8 mouse cellular contexts compared by ENCODE assay signal in the genomic region with DNA sequence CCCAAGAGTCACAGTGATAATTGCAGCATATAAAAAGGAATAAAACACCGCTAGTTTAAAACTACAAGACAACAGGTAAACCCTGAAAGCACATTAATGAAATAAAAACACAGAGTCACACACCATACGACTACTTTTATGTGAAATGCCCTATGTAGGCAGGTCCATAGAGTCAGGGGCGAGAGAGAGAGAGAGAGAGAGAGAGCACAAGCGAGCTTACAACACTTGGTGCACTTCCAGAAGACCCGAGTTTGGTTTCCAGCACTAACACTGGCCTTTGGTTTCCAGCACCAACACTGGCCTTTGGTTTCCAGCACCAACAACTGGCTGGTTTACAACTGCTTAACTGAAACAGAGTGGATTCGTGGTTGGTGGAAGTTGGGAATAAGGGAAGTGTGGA. TPM values are rescaled to one million over a fixed set of nuclear protein-coding genes. Genes with fewer than 3 reads are reported as not detected.
DNase-seq lines count a peak whose midpoint lies in the region; ATAC-seq lines count a peak whose summit lies in the region.

No protein-coding gene starts in this region.

- no peak overlapping the region for H3K27ac ChIP-seq in kidney, embryonic 15.5 days
- H3K27ac ChIP-seq in hindbrain, embryonic 13.5 days: peak overlapping the region; percentile 96
- peak overlapping the region; percentile 90 for H3K27ac ChIP-seq in midbrain, embryonic 14.5 days (replicated peaks; ENCODE audit: low read depth, low read length)

- H3K4me3 ChIP-seq in kidney, embryonic 15.5 days (replicated peaks): peak overlapping the region; percentile 100
- H3K4me3 ChIP-seq in hindbrain, embryonic 13.5 days: peak overlapping the region; percentile 99
- peak overlapping the region; percentile 100 for H3K4me3 ChIP-seq in midbrain, embryonic 14.5 days (replicated peaks; ENCODE audit: low read depth, low read length)

- DNase-seq in kidney, postnatal 4 days: no peak
- peak; percentile 7 to 30 for DNase-seq in cerebellum, postnatal 10 days
- no peak for DNase-seq in midbrain, embryonic 14.5 days
- no peak for DNase-seq in thymus, adult 18-20 months
- no peak for DNase-seq in adrenal gland, postnatal 36 days
- DNase-seq in kidney, adult 8-10 months: no peak

- H3K4me2 ChIP-seq in kidney, embryonic 15.5 days: peak overlapping the region; percentile 69
- H3K4me2 ChIP-seq in hindbrain, embryonic 13.5 days: peak overlapping the region; percentile 52
- H3K4me2 ChIP-seq in midbrain, embryonic 14.5 days (ENCODE audit: low read length): peak overlapping the region; percentile 74

- H3K27me3 ChIP-seq in kidney, embryonic 15.5 days: no peaks in the 10 kb centered on the region
- H3K27me3 ChIP-seq in hindbrain, embryonic 13.5 days: 0 out of 2 replicates have a peak, but pooled peaks cover 2% of the 10 kb centered on the region
- no peaks in the 10 kb centered on the region for H3K27me3 ChIP-seq in midbrain, embryonic 14.5 days (ENCODE audit: control insufficient read depth, insufficient read depth, low read length)

- H3K4me1 ChIP-seq in kidney, embryonic 15.5 days: peaks cover 17% of the 10 kb centered on the region
- H3K4me1 ChIP-seq in hindbrain, embryonic 13.5 days (replicated peaks): peaks cover 35% of the 10 kb centered on the region
- H3K4me1 ChIP-seq in midbrain, embryonic 14.5 days (ENCODE audit: control insufficient read depth, insufficient read depth, low read length): peaks cover 22% of the 10 kb centered on the region

- no peak overlapping the region for H3K9ac ChIP-seq in kidney, embryonic 15.5 days
- peak overlapping the region; percentile 99 for H3K9ac ChIP-seq in hindbrain, embryonic 13.5 days
- H3K9ac ChIP-seq in midbrain, embryonic 14.5 days (replicated peaks; ENCODE audit: low read length): peak overlapping the region; percentile 99

- 33% methylated on average over 6 of the region's 6 CpGs for WGBS in kidney, embryonic 15.5 days
- WGBS in hindbrain, embryonic 13.5 days: 38% methylated on average over 6 of the region's 6 CpGs
- WGBS in midbrain, embryonic 14.5 days: 42% methylated on average over 6 of the region's 6 CpGs

- H3K36me3 ChIP-seq in kidney, embryonic 15.5 days: peaks cover 8% of the 10 kb centered on the region; the same call in 1 of the 2 replicates
- H3K36me3 ChIP-seq in hindbrain, embryonic 13.5 days: peaks cover 6% of the 10 kb centered on the region; the same call in 1 of the 2 replicates
- H3K36me3 ChIP-seq in midbrain, embryonic 14.5 days (ENCODE audit: control insufficient read depth, insufficient read depth, low read length): no peaks in the 10 kb centered on the region

- no peaks in the 10 kb centered on the region for H3K9me3 ChIP-seq in kidney, embryonic 15.5 days (replicated peaks)
- H3K9me3 ChIP-seq in hindbrain, embryonic 13.5 days: no peaks in the 10 kb centered on the region
- no peaks in the 10 kb centered on the region for H3K9me3 ChIP-seq in midbrain, embryonic 14.5 days (ENCODE audit: control insufficient read depth, low read length)

- ATAC-seq in kidney, embryonic 15.5 days (replicated peaks; ENCODE audit: low FRiP score): 0 out of 2 replicates have a peak, but pooled peaks have one; percentile 19
- ATAC-seq in hindbrain, embryonic 13.5 days (ENCODE audit: low FRiP score): peak; percentile 51; the same call in 1 of the 2 replicates
- no peak for ATAC-seq in midbrain, embryonic 14.5 days (ENCODE audit: low FRiP score, low TSS enrichment)

RNA-seq across cellular contexts. Expression of a gene that starts 0.6 kb away (rescaled TPM):
- polyA plus RNA-seq in kidney, embryonic 15.5 days (2015; fragmentation: Nextera tagmentation; extraction: Ambion mirVana): 18.1 and 18.4 TPM in 2 replicates
- polyA plus RNA-seq in hindbrain, embryonic 13.5 days (2015; fragmentation: Nextera tagmentation; extraction: Ambion mirVana): 26.9 and 34.0 TPM in 2 replicates
- polyA plus RNA-seq in midbrain, embryonic 14.5 days (2014; fragmentation: Nextera tagmentation; extraction: Ambion mirVana): 33.5 and 40.9 TPM in 2 replicates
- 10 to 100 TPM; 34.5 to 44.1 TPM for total RNA-seq in adrenal gland, postnatal 36 days (2021)

RNA-seq across cellular contexts. Expression of a gene that starts 59.4 kb away (rescaled TPM):
- 120 and 125 TPM in 2 replicates for polyA plus RNA-seq in kidney, embryonic 15.5 days (2015; fragmentation: Nextera tagmentation; extraction: Ambion mirVana)
- 70.9 and 76.2 TPM in 2 replicates for polyA plus RNA-seq in hindbrain, embryonic 13.5 days (2015; fragmentation: Nextera tagmentation; extraction: Ambion mirVana)
- polyA plus RNA-seq in midbrain, embryonic 14.5 days (2014; fragmentation: Nextera tagmentation; extraction: Ambion mirVana): 67.7 and 76.8 TPM in 2 replicates
- 10 to 100 TPM; 85.6 to 95.6 TPM for total RNA-seq in adrenal gland, postnatal 36 days (2021)

Comparison
In these comparisons a context has a peak if more than half of its experiments do, and no peak if none do; other contexts are left out.
1. DNase-seq: peak in cerebellum, postnatal 10 days (2 of 2); none in kidney, postnatal 4 days (0 of 2), midbrain, embryonic 14.5 days (single experiment), thymus, adult 18-20 months (0 of 2), adrenal gland, postnatal 36 days (0 of 2) and kidney, adult 8-10 months (0 of 2).
2. Peak in every context shown above with its lines, with median percentiles within 50 percentile points of each other: H3K4me2 ChIP-seq and H3K4me3 ChIP-seq.